Mouse (Mus musculus): ENCODE data around the gene Dnah9.

Dnah9 gene

GRCm38 (mm10) chr11:65794428-65795219 lies 373.7 kb downstream of the Dnah9 start:
- no peak for DNase-seq (ENCODE audit: extremely low spot score, low spot score)

GRCm38 (mm10) chr11:65788154-65788553 lies 380.2 kb downstream of the Dnah9 start, which contains the start of gene Map2k4:
TSS of gene Map2k4 (minus strand) at chr11:65788297.
- peak; percentile 99 for DNase-seq (ENCODE audit: extremely low spot score, low spot score)

GRCm38 (mm10) chr11:65787421-65788151 lies 380.8 kb downstream of the Dnah9 start:
- no peak for DNase-seq (ENCODE audit: extremely low spot score, low spot score)

GRCm38 (mm10) chr11:65786160-65786559 lies 382.2 kb downstream of the Dnah9 start:
- no peak for DNase-seq (ENCODE audit: extremely low spot score, low spot score)

GRCm38 (mm10) chr11:65781596-65781995 lies 386.8 kb downstream of the Dnah9 start:
- DNase-seq (ENCODE audit: extremely low spot score, low spot score), result no peak
